Mouse (Mus musculus) stomach, postnatal 0 days (tissue): ENCODE measurements around the gene Tle4.

Experiments used
- CTCF ChIP-seq: IDR thresholded peaks from 2 replicates; pipeline ENCODE4 v1.5.1; 2016; ENCODE audit warnings: antibody characterized with exemption, low read depth, mild to moderate bottlenecking, moderate library complexity
- EP300 ChIP-seq: optimal IDR thresholded peaks from 2 replicates; pipeline ENCODE3; 2016; ENCODE audit warnings: antibody characterized with exemption

GRCm38 (mm10) chr19:14425122-14425521, 172.7 kb downstream of the Tle4 start:
- TF ChIP-seq CTCF (peak; percentile 45), EP300 (no peak)
